23 mouse cellular contexts compared by ENCODE assay signal in the genomic region with DNA sequence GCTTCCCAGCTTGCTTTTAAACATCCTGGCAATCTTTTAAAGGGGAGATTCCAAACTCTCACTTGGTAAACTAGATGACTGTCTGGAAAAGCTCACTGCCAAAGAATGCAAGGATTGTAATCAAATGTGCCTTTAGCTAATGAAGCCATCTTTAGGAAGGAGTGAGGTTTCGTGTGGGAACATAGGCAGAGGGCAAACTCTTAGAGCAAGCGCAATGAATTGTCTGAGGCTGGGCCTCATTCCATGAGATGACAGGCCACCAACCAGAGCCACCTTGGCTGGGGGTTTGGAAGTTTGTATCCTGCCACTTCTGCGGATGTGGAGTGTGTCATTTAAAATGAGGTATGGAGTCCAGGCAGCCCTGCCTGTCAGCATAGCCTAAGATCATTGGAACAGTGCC. TPM values are rescaled to one million over a fixed set of nuclear protein-coding genes. Genes with fewer than 3 reads are reported as not detected.
A peak's percentile ranks its signal among the peaks of the same experiment; 100 is the strongest.
DNase-seq lines count a peak whose midpoint lies in the region; ATAC-seq and TF ChIP-seq lines count a peak whose summit lies in the region.
"Had no signal": no experiment of that assay in that cellular context is flagged by ENCODE, and none has a peak within 500 bp of the region (broad histone marks: within the 10 kb centered on the region; RNA-seq: fewer than 3 reads in every experiment).

No protein-coding gene starts in this region.

- peaks cover 12% of the 10 kb centered on the region; the same call in 1 of the 2 replicates for H3K4me1 ChIP-seq in intestine, embryonic 14.5 days (replicated peaks; ENCODE audit: control insufficient read depth, insufficient read depth, low read length)
- H3K4me1 ChIP-seq in intestine, postnatal 0 days (replicated peaks; ENCODE audit: control insufficient read depth, insufficient read depth, low read length) = no peaks in the 10 kb centered on the region
- H3K4me1 ChIP-seq in lung, postnatal 0 days (ENCODE audit: insufficient read depth, low read depth, low read length) = no peaks in the 10 kb centered on the region; the same call in 1 of the 2 replicates
- no peaks in the 10 kb centered on the region for H3K4me1 ChIP-seq in lung, adult 2 months (ENCODE audit: control insufficient read depth, insufficient read depth, low read length)
- 0 out of 2 replicates have a peak, but pooled peaks cover 3% of the 10 kb centered on the region for H3K4me1 ChIP-seq in intestine, embryonic 15.5 days (replicated peaks)
- no peaks in the 10 kb centered on the region for H3K4me1 ChIP-seq in stomach, embryonic 16.5 days (ENCODE audit: control insufficient read depth, insufficient read depth, low read length)
- no peaks in the 10 kb centered on the region for H3K4me1 ChIP-seq in midbrain, embryonic 13.5 days (replicated peaks)
- H3K4me1 ChIP-seq: forebrain, embryonic 12.5 days; heart, embryonic 15.5 days; liver, embryonic 13.5 days; megakaryocyte, embryonic 14.5 days; neural tube, embryonic 15.5 days had no signal

- no peak overlapping the region for H3K4me3 ChIP-seq in intestine, embryonic 14.5 days (ENCODE audit: low read depth, low read length)
- no peak overlapping the region for H3K4me3 ChIP-seq in intestine, postnatal 0 days (ENCODE audit: low read depth, low read length)
- no peak overlapping the region for H3K4me3 ChIP-seq in lung, postnatal 0 days (ENCODE audit: low read depth, low read length)
- H3K4me3 ChIP-seq in lung, adult 2 months (replicated peaks; ENCODE audit: extremely low read depth, low read depth, low read length) = no peak overlapping the region
- H3K4me3 ChIP-seq in intestine, embryonic 15.5 days (replicated peaks) = no peak overlapping the region
- no peak overlapping the region for H3K4me3 ChIP-seq in stomach, embryonic 16.5 days (replicated peaks; ENCODE audit: low read length)
- H3K4me3 ChIP-seq in midbrain, embryonic 13.5 days (replicated peaks) = no peak overlapping the region
- H3K4me3 ChIP-seq: forebrain, embryonic 12.5 days; heart, embryonic 15.5 days; layer of hippocampus, adult 2 months; liver, embryonic 13.5 days; megakaryocyte, embryonic 14.5 days; neural tube, embryonic 15.5 days had no signal

- TF ChIP-seq POLR2A in lung, adult 2 months (IDR thresholded peaks at IDR 0.05; ENCODE audit: borderline replicate concordance, extremely low read depth, low read depth, low read length) = no peak

- H3K27me3 ChIP-seq in intestine, embryonic 14.5 days (replicated peaks; ENCODE audit: control insufficient read depth, insufficient read depth, low read length) = no peaks in the 10 kb centered on the region
- no peaks in the 10 kb centered on the region for H3K27me3 ChIP-seq in intestine, postnatal 0 days (replicated peaks; ENCODE audit: control insufficient read depth, insufficient read depth, low read length)
- no peaks in the 10 kb centered on the region for H3K27me3 ChIP-seq in lung, postnatal 0 days (replicated peaks; ENCODE audit: insufficient read depth, low read length)
- no peaks in the 10 kb centered on the region for H3K27me3 ChIP-seq in intestine, embryonic 15.5 days (replicated peaks)
- H3K27me3 ChIP-seq in stomach, embryonic 16.5 days (ENCODE audit: control insufficient read depth, insufficient read depth, low read length) = no peaks in the 10 kb centered on the region
- H3K27me3 ChIP-seq in midbrain, embryonic 13.5 days = no peaks in the 10 kb centered on the region
- H3K27me3 ChIP-seq: forebrain, embryonic 12.5 days; heart, embryonic 15.5 days; liver, embryonic 13.5 days; neural tube, embryonic 15.5 days had no signal

- TF ChIP-seq EP300 in lung, postnatal 0 days (IDR thresholded peaks at IDR 0.05) = no peak

- no peak for ATAC-seq in intestine, embryonic 14.5 days (replicated peaks; ENCODE audit: low FRiP score, low TSS enrichment, low read depth)
- ATAC-seq in intestine, postnatal 0 days = no peak
- ATAC-seq in lung, postnatal 0 days = peak; percentile 37
- peak; percentile 35; the same call in 1 of the 2 replicates for ATAC-seq in intestine, embryonic 15.5 days
- peak; percentile 31; the same call in 1 of the 2 replicates for ATAC-seq in stomach, embryonic 16.5 days (ENCODE audit: insufficient read depth, low FRiP score)
- ATAC-seq in midbrain, embryonic 13.5 days = no peak
- ATAC-seq: midbrain, embryonic 16.5 days had no signal

- WGBS in intestine, embryonic 14.5 days = 31% methylated on average over 3 of the region's 3 CpGs
- 65% methylated on average over 3 of the region's 3 CpGs for WGBS in intestine, postnatal 0 days
- WGBS in lung, postnatal 0 days = 54% methylated on average over 3 of the region's 3 CpGs
- WGBS in lung, adult 2 months = 62% methylated on average over 3 of the region's 3 CpGs
- WGBS in intestine, embryonic 15.5 days = 35% methylated on average over 3 of the region's 3 CpGs
- WGBS in stomach, embryonic 16.5 days = 37% methylated on average over 3 of the region's 3 CpGs
- WGBS in midbrain, embryonic 13.5 days = 82% methylated on average over 3 of the region's 3 CpGs

- peak overlapping the region; percentile 76 for H3K27ac ChIP-seq in intestine, embryonic 14.5 days (ENCODE audit: low read depth)
- H3K27ac ChIP-seq in intestine, postnatal 0 days (ENCODE audit: low read depth, low read length) = no peak overlapping the region
- H3K27ac ChIP-seq in lung, postnatal 0 days (ENCODE audit: low read length) = peak overlapping the region; percentile 57; the same call in 1 of the 2 replicates
- peak overlapping the region; percentile 65; the same call in 1 of the 2 replicates for H3K27ac ChIP-seq in intestine, embryonic 15.5 days
- peak overlapping the region; percentile 74 for H3K27ac ChIP-seq in stomach, embryonic 16.5 days (ENCODE audit: low read length)
- H3K27ac ChIP-seq in midbrain, embryonic 13.5 days = no peak overlapping the region
- H3K27ac ChIP-seq: forebrain, embryonic 12.5 days; heart, embryonic 15.5 days; kidney, postnatal 0 days; layer of hippocampus, adult 2 months; liver, embryonic 13.5 days; neural tube, embryonic 15.5 days had no signal

- no peak overlapping the region for H3K9ac ChIP-seq in intestine, embryonic 14.5 days (ENCODE audit: low read length)
- no peak overlapping the region for H3K9ac ChIP-seq in intestine, postnatal 0 days (ENCODE audit: low read depth, low read length)
- H3K9ac ChIP-seq in lung, postnatal 0 days (replicated peaks; ENCODE audit: low read depth) = no peak overlapping the region
- H3K9ac ChIP-seq in intestine, embryonic 15.5 days = no peak overlapping the region
- no peak overlapping the region for H3K9ac ChIP-seq in stomach, embryonic 16.5 days (ENCODE audit: low read length)
- H3K9ac ChIP-seq in midbrain, embryonic 13.5 days (replicated peaks) = no peak overlapping the region
- H3K9ac ChIP-seq: forebrain, embryonic 12.5 days; heart, embryonic 15.5 days; liver, embryonic 13.5 days; neural tube, embryonic 15.5 days had no signal

- no peak for DNase-seq in intestine, embryonic 14.5 days (ENCODE audit: low spot score)
- peak; percentile 72 for DNase-seq in lung, postnatal 0 days (ENCODE audit: low spot score)
- no peak for DNase-seq in lung, adult 2 months
- DNase-seq in kidney, adult 18-20 months = no peak
- DNase-seq: B cell, adult 2 months; cerebellum, adult 8-10 months; gastrocnemius, postnatal 10 days; heart, adult 18-20 months; layer of hippocampus, postnatal 36 days; liver, embryonic 13.5 days; spleen, adult 18-20 months; thymus, postnatal 25 days had no signal

- H3K9me3 ChIP-seq in intestine, embryonic 14.5 days (ENCODE audit: control insufficient read depth, low read length) = 0 out of 2 replicates have a peak, but pooled peaks cover 2% of the 10 kb centered on the region
- H3K9me3 ChIP-seq in intestine, postnatal 0 days (ENCODE audit: control insufficient read depth) = no peaks in the 10 kb centered on the region
- H3K9me3 ChIP-seq in lung, postnatal 0 days (ENCODE audit: low read length) = no peaks in the 10 kb centered on the region
- no peaks in the 10 kb centered on the region for H3K9me3 ChIP-seq in intestine, embryonic 15.5 days
- H3K9me3 ChIP-seq in stomach, embryonic 16.5 days (replicated peaks; ENCODE audit: control insufficient read depth, low read length) = no peaks in the 10 kb centered on the region
- H3K9me3 ChIP-seq in midbrain, embryonic 13.5 days = no peaks in the 10 kb centered on the region
- H3K9me3 ChIP-seq: forebrain, embryonic 12.5 days; heart, embryonic 15.5 days; liver, embryonic 13.5 days; neural tube, embryonic 15.5 days had no signal

- H3K4me2 ChIP-seq in intestine, embryonic 14.5 days (ENCODE audit: low read length) = no peak overlapping the region
- H3K4me2 ChIP-seq in intestine, postnatal 0 days (replicated peaks; ENCODE audit: low read depth) = no peak overlapping the region
- H3K4me2 ChIP-seq in lung, postnatal 0 days (replicated peaks; ENCODE audit: low read depth, low read length) = no peak overlapping the region
- no peak overlapping the region for H3K4me2 ChIP-seq in intestine, embryonic 15.5 days (replicated peaks)
- H3K4me2 ChIP-seq in stomach, embryonic 16.5 days (ENCODE audit: low read depth, low read length) = no peak overlapping the region
- no peak overlapping the region for H3K4me2 ChIP-seq in midbrain, embryonic 13.5 days (replicated peaks)
- H3K4me2 ChIP-seq: forebrain, embryonic 12.5 days; heart, embryonic 15.5 days; liver, embryonic 13.5 days; neural tube, embryonic 15.5 days had no signal

- H3K36me3 ChIP-seq in intestine, embryonic 14.5 days (ENCODE audit: control insufficient read depth, insufficient read depth, low read length) = peaks cover 21% of the 10 kb centered on the region
- no peaks in the 10 kb centered on the region for H3K36me3 ChIP-seq in intestine, postnatal 0 days (ENCODE audit: control insufficient read depth, insufficient read depth)
- H3K36me3 ChIP-seq in lung, postnatal 0 days (ENCODE audit: insufficient read depth, low read length) = peaks cover 6% of the 10 kb centered on the region; the same call in 1 of the 2 replicates
- no peaks in the 10 kb centered on the region for H3K36me3 ChIP-seq in intestine, embryonic 15.5 days
- H3K36me3 ChIP-seq in stomach, embryonic 16.5 days (ENCODE audit: control insufficient read depth, insufficient read depth, low read length) = peaks cover 3% of the 10 kb centered on the region; the same call in 1 of the 2 replicates
- H3K36me3 ChIP-seq in midbrain, embryonic 13.5 days = no peaks in the 10 kb centered on the region
- H3K36me3 ChIP-seq: forebrain, embryonic 12.5 days; heart, embryonic 15.5 days; liver, embryonic 13.5 days; neural tube, embryonic 15.5 days had no signal

- no peak for TF ChIP-seq CTCF in intestine, postnatal 0 days (IDR thresholded peaks at IDR 0.05; ENCODE audit: low read depth)
- no peak for TF ChIP-seq CTCF in lung, postnatal 0 days (IDR thresholded peaks at IDR 0.05)
- TF ChIP-seq CTCF in lung, adult 2 months (IDR thresholded peaks at IDR 0.05; ENCODE audit: insufficient read depth, low read length) = no peak

RNA-seq across cellular contexts. Expression of gene Dync2li1, which starts 6.2 kb away (rescaled TPM):
- 29.6 and 31.1 TPM in 2 replicates for polyA plus RNA-seq in intestine, embryonic 14.5 days (2014; fragmentation: Nextera tagmentation; extraction: Ambion mirVana)
- 10.1 and 11.4 TPM in 2 replicates for polyA plus RNA-seq in intestine, postnatal 0 days (2015; fragmentation: Nextera tagmentation; extraction: Ambion mirVana)
- 29.0 and 33.8 TPM in 2 replicates for polyA plus RNA-seq in lung, postnatal 0 days (2015; fragmentation: Nextera tagmentation; extraction: Ambion mirVana)
- polyA plus RNA-seq in lung, adult 2 months (2012; rRNA removed) = 5.5 and 11.4 TPM in 2 replicates
- polyA plus RNA-seq in intestine, embryonic 15.5 days (2015; fragmentation: Nextera tagmentation; extraction: Ambion mirVana) = 21.9 and 24.7 TPM in 2 replicates
- polyA plus RNA-seq in stomach, embryonic 16.5 days (2015; fragmentation: Nextera tagmentation; extraction: Ambion mirVana) = 27.8 and 32.9 TPM in 2 replicates
- 33.3 and 35.9 TPM in 2 replicates for polyA plus RNA-seq in midbrain, embryonic 13.5 days (2015; fragmentation: Nextera tagmentation; extraction: Ambion mirVana)

RNA-seq across cellular contexts. Expression of gene Abcg8, which starts 56.0 kb away (rescaled TPM):
- 0.09 TPM in 1 of 2 replicates, not detected in the other for polyA plus RNA-seq in intestine, embryonic 14.5 days (2014; fragmentation: Nextera tagmentation; extraction: Ambion mirVana)
- 47.4 and 56.7 TPM in 2 replicates for polyA plus RNA-seq in intestine, postnatal 0 days (2015; fragmentation: Nextera tagmentation; extraction: Ambion mirVana)
- polyA plus RNA-seq in lung, postnatal 0 days (2015; fragmentation: Nextera tagmentation; extraction: Ambion mirVana) = not detected in 2 replicates
- polyA plus RNA-seq in lung, adult 2 months (2012; rRNA removed) = 0.06 and 0.19 TPM in 2 replicates
- 0.30 and 0.57 TPM in 2 replicates for polyA plus RNA-seq in intestine, embryonic 15.5 days (2015; fragmentation: Nextera tagmentation; extraction: Ambion mirVana)
- 0.09 and 0.10 TPM in 2 replicates for polyA plus RNA-seq in stomach, embryonic 16.5 days (2015; fragmentation: Nextera tagmentation; extraction: Ambion mirVana)
- 0.11 TPM in 1 of 2 replicates, not detected in the other for polyA plus RNA-seq in midbrain, embryonic 13.5 days (2015; fragmentation: Nextera tagmentation; extraction: Ambion mirVana)
- polyA plus RNA-seq: heart, embryonic 15.5 days had no signal

Comparison
In these comparisons a context has a peak if more than half of its experiments do, and no peak if none do; other contexts are left out.
1. ATAC-seq: peak in lung, postnatal 0 days (single experiment), intestine, embryonic 15.5 days (single experiment) and stomach, embryonic 16.5 days (single experiment); none in intestine, embryonic 14.5 days (single experiment), intestine, postnatal 0 days (single experiment) and midbrain, embryonic 13.5 days (single experiment).
2. H3K27ac ChIP-seq: peak in intestine, embryonic 14.5 days (single experiment), lung, postnatal 0 days (single experiment), intestine, embryonic 15.5 days (single experiment) and stomach, embryonic 16.5 days (single experiment); none in intestine, postnatal 0 days (single experiment) and midbrain, embryonic 13.5 days (single experiment).
3. RNA of gene Abcg8, which starts 56.0 kb away (polyA plus RNA-seq): 47.4 to 56.7 TPM in intestine, postnatal 0 days; 0.30 to 0.57 TPM in intestine, embryonic 15.5 days, 0.06 to 0.19 TPM in lung, adult 2 months, 0.11 TPM in midbrain, embryonic 13.5 days, 0.09 to 0.10 TPM in stomach, embryonic 16.5 days, 0.09 TPM in intestine, embryonic 14.5 days and not detected in lung, postnatal 0 days; every median in the first group is over 10 times any median in the second.